Mouse (Mus musculus) C2C12 (cell line): ENCODE results near the gene Mrpl33. TPM values are rescaled to one million over a fixed set of nuclear protein-coding genes. Genes with fewer than 3 reads are reported as not detected.
A peak's percentile ranks its signal among the peaks of the same experiment; 100 is the strongest.

Source experiments
- H3K27me3 ChIP-seq: one replicate; pipeline ENCODE4 v1.6.1; 2011; ENCODE audit not compliant: control insufficient read depth, insufficient read depth, insufficient read length
- H3K36me3 ChIP-seq: one replicate; pipeline ENCODE4 v1.6.1; 2011; ENCODE audit not compliant: control insufficient read depth, insufficient read depth
- H3K4me3 ChIP-seq: one replicate; pipeline ENCODE4 v1.5.1; 2011; ENCODE audit warnings: mild to moderate bottlenecking, control low read depth; ENCODE audit not compliant: poor library complexity, insufficient read depth, severe bottlenecking
- H3K79me2 ChIP-seq: one replicate; pipeline ENCODE4 v1.6.1; 2011; ENCODE audit not compliant: control insufficient read depth, insufficient read depth
- H3K79me3 ChIP-seq: one replicate; pipeline ENCODE4 v1.6.1; 2011; ENCODE audit warnings: low read depth, control low read depth
- H3ac ChIP-seq: one replicate; pipeline ENCODE3; 2011; ENCODE audit warnings: low read depth; ENCODE audit not compliant: control insufficient read depth, insufficient read length
- CEBPB ChIP-seq: IDR thresholded peaks from one replicate; pipeline ENCODE4 v1.6.1; 2011; ENCODE audit warnings: low read depth, mild to moderate bottlenecking, control low read depth, moderate library complexity
- CTCF ChIP-seq: IDR thresholded peaks from one replicate; pipeline ENCODE4 v1.5.1; 2011; ENCODE audit not compliant: control insufficient read depth, insufficient read depth, insufficient read length
- FOSL1 ChIP-seq: IDR thresholded peaks from one replicate; pipeline ENCODE4 v1.8.0; 2011; ENCODE audit warnings: mild to moderate bottlenecking, low read length; ENCODE audit not compliant: poor library complexity, insufficient read depth, severe bottlenecking
- MAX ChIP-seq: IDR thresholded peaks from one replicate; pipeline ENCODE4 v1.6.1; 2011; ENCODE audit warnings: mild to moderate bottlenecking, control low read depth
- MYOD1 ChIP-seq: IDR thresholded peaks from one replicate; pipeline ENCODE4 v1.6.1; 2011; ENCODE audit warnings: low read depth; ENCODE audit not compliant: control insufficient read depth, insufficient read length
- MYOG ChIP-seq: IDR thresholded peaks from one replicate; pipeline ENCODE4 v1.6.1; 2011; ENCODE audit not compliant: control insufficient read depth, insufficient read length; ENCODE audit errors: extremely low read depth
- USF1 ChIP-seq: IDR thresholded peaks from one replicate; pipeline ENCODE4 v1.6.1; 2011; ENCODE audit warnings: low read depth, mild to moderate bottlenecking, control low read depth, moderate library complexity
- polyA plus RNA-seq: library from polyadenylated mRNA; unstranded; fragments of >200 nt; fragmentation: generic; extraction: Trizol; gene quantifications from one replicate; pipeline ENCODE4 v1.2.1, GENCODE M21; 2012; ENCODE audit warnings: missing spikeins

Gene Mrpl33
- polyA plus RNA-seq, 1 experiment, result 228 TPM

DNA sequence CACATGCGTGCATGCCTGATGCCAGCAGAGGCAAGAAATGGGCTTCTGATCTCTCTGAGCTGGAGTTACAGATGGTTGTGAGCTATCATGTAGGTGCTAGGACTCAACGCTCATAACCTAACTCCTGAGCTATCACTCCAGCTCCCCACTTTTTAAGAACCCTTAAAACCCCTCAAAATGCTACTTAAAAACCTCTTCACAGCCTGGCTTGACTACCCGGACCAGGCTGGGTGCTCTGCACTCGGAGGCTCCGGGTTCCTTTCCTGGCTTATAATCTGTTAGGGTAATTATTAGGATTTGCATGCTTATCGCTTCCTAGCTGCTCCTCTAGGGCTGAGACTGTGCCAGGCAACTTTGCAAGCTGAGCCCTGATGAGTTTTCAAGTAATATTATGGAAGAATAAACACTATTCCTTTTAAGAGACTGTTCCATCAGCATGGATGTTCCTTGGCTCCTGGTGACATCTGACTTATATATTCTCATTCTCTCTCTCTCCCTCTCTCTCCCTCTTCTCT lies 752 bp downstream of the Mrpl33 start:
- no peaks in the 10 kb centered on the region for H3K79me2 ChIP-seq
- H3K4me3 ChIP-seq, result no peak overlapping the region
- TF ChIP-seq CTCF, result no peak
- no peak for TF ChIP-seq USF1
- no peak for TF ChIP-seq MYOD1
- no peak for TF ChIP-seq MAX
- no peaks in the 10 kb centered on the region for H3K27me3 ChIP-seq
- no peaks in the 10 kb centered on the region for H3K36me3 ChIP-seq
- H3ac ChIP-seq, result no peak overlapping the region
- no peaks in the 10 kb centered on the region for H3K79me3 ChIP-seq

DNA sequence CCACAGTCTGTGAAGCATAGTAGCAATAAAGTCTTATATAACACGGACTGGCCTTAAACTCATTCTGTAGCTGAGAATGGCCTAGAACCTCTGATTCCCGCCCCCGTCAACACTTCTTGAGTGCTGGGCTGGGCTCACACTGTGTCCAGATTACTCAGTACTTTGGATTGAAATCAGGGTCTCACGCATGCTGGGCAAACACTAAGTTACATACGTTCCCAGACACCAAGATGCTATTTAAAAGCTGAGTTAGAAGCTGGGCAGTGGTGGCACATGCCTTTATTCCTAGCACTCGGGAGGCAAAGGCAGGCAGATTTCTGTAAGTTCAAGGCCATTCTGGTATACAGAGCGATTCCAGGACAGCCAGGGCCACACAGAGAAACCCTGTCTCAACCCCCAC lies 1.4 kb downstream of the Mrpl33 start:
- no peak overlapping the region for H3K4me3 ChIP-seq
- no peak overlapping the region for H3ac ChIP-seq
- TF ChIP-seq MYOD1 (no peak), MAX (no peak), CTCF (no peak), MYOG (no peak), CEBPB (no peak), FOSL1 (no peak), USF1 (no peak)
- no peaks in the 10 kb centered on the region for H3K36me3 ChIP-seq
- H3K27me3 ChIP-seq, result no peaks in the 10 kb centered on the region
- H3K79me3 ChIP-seq, result no peaks in the 10 kb centered on the region
- H3K79me2 ChIP-seq, result no peaks in the 10 kb centered on the region

DNA sequence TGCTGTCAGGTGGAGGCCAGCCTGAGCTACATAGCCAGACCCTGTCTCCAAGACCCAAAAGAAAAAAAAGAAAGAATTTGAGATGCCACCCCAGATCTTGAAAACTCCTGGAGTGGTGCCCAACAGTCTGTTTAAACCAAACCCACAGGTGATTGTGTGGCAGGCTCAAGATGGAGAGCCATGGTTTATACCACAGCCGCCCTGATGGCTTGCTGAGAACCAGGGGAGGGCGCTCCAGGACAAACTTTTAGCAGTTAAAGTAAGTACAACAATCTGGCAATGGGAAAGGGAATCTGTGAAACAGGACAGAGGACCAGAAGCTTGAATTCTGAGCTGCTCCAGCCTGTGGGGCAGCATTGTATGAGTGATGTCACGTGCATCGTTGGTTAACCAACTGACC lies 1.8 kb downstream of the Mrpl33 start:
- Histone ChIP-seq H3ac (no peak overlapping the region), H3K79me2 (no peaks in the 10 kb centered on the region), H3K4me3 (no peak overlapping the region), H3K36me3 (no peaks in the 10 kb centered on the region), H3K27me3 (no peaks in the 10 kb centered on the region), H3K79me3 (no peaks in the 10 kb centered on the region)
- TF ChIP-seq CEBPB, result no peak
- TF ChIP-seq CTCF, result peak; percentile 39

DNA sequence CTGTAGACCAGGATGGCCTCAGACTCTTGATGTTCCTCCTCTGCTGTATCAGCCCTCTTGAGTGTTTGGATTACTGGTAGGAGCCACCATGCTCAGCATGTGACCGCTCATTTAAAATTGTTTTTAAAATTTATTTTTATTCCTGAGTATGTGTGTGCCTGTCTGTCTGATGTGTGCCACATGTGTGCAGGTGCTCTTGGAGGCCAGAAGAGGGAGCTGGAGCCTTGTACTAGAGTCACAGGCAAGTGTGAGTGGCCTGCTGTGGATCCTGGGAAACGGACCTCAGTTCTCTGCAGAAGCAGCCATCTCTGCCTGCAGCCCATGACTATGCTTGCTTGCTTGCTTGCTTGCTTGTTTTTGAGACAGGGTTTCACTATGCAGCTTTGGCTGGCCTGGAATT lies 2.4 kb downstream of the Mrpl33 start:
- no peaks in the 10 kb centered on the region for H3K79me2 ChIP-seq
- H3K36me3 ChIP-seq, result no peaks in the 10 kb centered on the region
- H3ac ChIP-seq, result no peak overlapping the region
- H3K27me3 ChIP-seq, result no peaks in the 10 kb centered on the region
- TF ChIP-seq MYOG (no peak), USF1 (no peak), FOSL1 (no peak), MAX (no peak), MYOD1 (no peak), CTCF (no peak), CEBPB (no peak)
- H3K4me3 ChIP-seq, result no peak overlapping the region
- H3K79me3 ChIP-seq, result no peaks in the 10 kb centered on the region

DNA sequence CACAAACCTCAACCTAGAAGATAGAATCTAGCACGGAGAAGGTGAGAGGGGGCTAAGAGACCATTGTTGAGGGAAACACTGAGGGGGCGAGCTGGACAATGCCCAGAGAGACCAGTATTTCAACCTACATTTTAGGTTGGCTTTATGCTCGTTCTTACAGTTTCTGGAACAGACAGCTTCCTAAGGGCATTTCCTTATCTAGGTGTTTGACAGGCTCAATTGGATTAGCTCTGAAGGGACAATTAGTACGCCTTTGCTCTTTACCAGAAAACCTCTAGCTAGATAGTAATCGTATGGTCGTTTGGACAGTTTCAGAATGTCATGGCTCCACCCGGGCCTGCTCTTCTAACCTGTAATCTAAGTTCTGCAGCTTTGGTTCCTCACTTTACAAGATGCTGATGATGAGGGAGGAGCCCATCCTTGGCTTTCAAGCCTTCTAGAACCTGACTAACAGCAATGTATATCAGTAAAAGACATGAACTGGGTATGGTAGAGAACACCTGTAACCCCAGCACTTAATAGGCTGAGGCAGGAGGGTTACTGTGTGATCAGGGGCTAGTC lies 4.5 kb downstream of the Mrpl33 start:
- Histone ChIP-seq H3K4me3 (no peak overlapping the region), H3K27me3 (no peaks in the 10 kb centered on the region), H3K36me3 (no peaks in the 10 kb centered on the region), H3K79me2 (no peaks in the 10 kb centered on the region), H3K79me3 (no peaks in the 10 kb centered on the region), H3ac (no peak overlapping the region)
- TF ChIP-seq MAX (no peak), CEBPB (no peak), MYOG (no peak)

DNA sequence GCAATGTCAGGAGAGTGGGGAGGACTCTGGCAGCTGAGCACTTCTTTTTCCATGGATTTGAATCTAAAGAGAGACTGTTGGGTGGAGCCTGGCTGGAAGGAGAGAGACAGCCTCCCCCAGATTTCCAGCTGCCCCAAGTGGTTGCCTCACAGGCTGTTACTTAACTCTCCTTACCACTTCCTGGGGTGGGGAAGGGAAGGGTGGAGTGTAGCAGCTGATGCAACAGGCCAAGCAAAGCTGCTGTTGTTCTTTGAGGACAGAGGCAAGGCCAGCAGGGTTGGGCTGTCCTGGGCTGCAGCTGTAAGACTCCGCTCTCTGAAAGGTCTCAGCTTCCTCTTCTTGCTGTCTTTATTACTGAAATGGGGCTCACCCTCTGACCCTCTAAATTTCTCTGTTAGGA lies 5.6 kb downstream of the Mrpl33 start:
- Histone ChIP-seq H3K79me3 (no peaks in the 10 kb centered on the region), H3K36me3 (no peaks in the 10 kb centered on the region)

More for the DNA sequence above, 5.6 kb downstream of the Mrpl33 start:
- Histone ChIP-seq H3K27me3 (no peaks in the 10 kb centered on the region), H3K4me3 (no peak overlapping the region), H3ac (no peak overlapping the region), H3K79me2 (no peaks in the 10 kb centered on the region)
- no peak for TF ChIP-seq USF1
- TF ChIP-seq MAX, result no peak
- no peak for TF ChIP-seq MYOG
- TF ChIP-seq CEBPB, result peak; percentile 93
- no peak for TF ChIP-seq CTCF
- TF ChIP-seq MYOD1, result peak; percentile 65
- TF ChIP-seq FOSL1, result no peak
